Mouse (Mus musculus) cortical plate, adult 2 months (tissue): ENCODE measurements around the gene Ahnak. TPM values are rescaled to one million over a fixed set of nuclear protein-coding genes. Genes with fewer than 3 reads are reported as not detected.
"Not testable (repeated sequence)": the region's sequence is repeated elsewhere in the genome, so short reads cannot be mapped to it uniquely, and the experiment has no call there.

ENCODE experiments used
- H3K27ac ChIP-seq: fragments of 200-500 bp; 2 replicates; pipeline ENCODE4 v1.5.1; 2012; ENCODE audit warnings: low read length, control low read depth, inconsistent platforms; ENCODE audit not compliant: insufficient read depth
- H3K4me1 ChIP-seq: fragments of 200-500 bp; 2 replicates; pipeline ENCODE4 v1.6.1; 2011; ENCODE audit warnings: low read length; ENCODE audit not compliant: control insufficient read depth, insufficient read depth
- H3K4me3 ChIP-seq: fragments of 200-500 bp; 2 replicates; pipeline ENCODE4 v1.5.1; 2011; ENCODE audit warnings: mild to moderate bottlenecking, low read length, control low read depth; ENCODE audit not compliant: insufficient read depth
- CTCF ChIP-seq: fragments of 200-500 bp; IDR thresholded peaks from 2 replicates; pipeline ENCODE4 v1.5.1; 2011; ENCODE audit warnings: mild to moderate bottlenecking, control low read depth, low read length; ENCODE audit not compliant: insufficient read depth; ENCODE audit errors: extremely low read depth
- POLR2A ChIP-seq: fragments of 200-500 bp; IDR thresholded peaks from 2 replicates; pipeline ENCODE4 v1.6.1; 2011; ENCODE audit warnings: mild to moderate bottlenecking, low read length, control low read depth; ENCODE audit not compliant: insufficient read depth; ENCODE audit errors: extremely low read depth
- polyA plus RNA-seq: library from polyadenylated mRNA; depleted of rRNA; stranded (reverse); fragments of >200 nt; gene quantifications from 2 replicates; pipeline ENCODE4 v1.2.3, GENCODE M21; 2012

Ahnak gene
- polyA plus RNA-seq, 1 experiment = 7.7 TPM

GRCm38 (mm10) chr19:8966590-8967372 is 22.3 kb upstream of the Ahnak start, which contains the start of gene Eef1g:
TSS of gene Eef1g (plus strand) at chr19:8967041.
- H3K4me1 ChIP-seq = peaks cover 4% of the 10 kb centered on the region; the same call in 1 of the 2 replicates
- peak within 1 kb of the TSS; percentile 63 for H3K27ac ChIP-seq
- peak within 1 kb of the TSS; percentile 62 for H3K4me3 ChIP-seq
- peak; percentile 39; the same call in 1 of the 2 replicates for TF ChIP-seq POLR2A
- no peak for TF ChIP-seq CTCF

GRCm38 (mm10) chr19:8967373-8967743 is 21.7 kb upstream of the Ahnak start:
- peaks cover 2% of the 10 kb centered on the region; the same call in 1 of the 2 replicates for H3K4me1 ChIP-seq
- no peak for TF ChIP-seq CTCF
- no peak for TF ChIP-seq POLR2A
- H3K27ac ChIP-seq = no peak overlapping the region

GRCm38 (mm10) chr19:8967893-8968292 is 21.2 kb upstream of the Ahnak start:
- no peak for TF ChIP-seq CTCF
- no peak for TF ChIP-seq POLR2A
- Histone ChIP-seq H3K4me3 (peak overlapping the region; percentile 62), H3K27ac (no peak overlapping the region), H3K4me1 (peaks cover 2% of the 10 kb centered on the region; the same call in 1 of the 2 replicates)

More at GRCm38 (mm10) chr19:8967373-8967743, 21.7 kb upstream of the Ahnak start:
- peak overlapping the region; percentile 62 for H3K4me3 ChIP-seq

- H3K27ac ChIP-seq, H3K4me1 ChIP-seq, H3K4me3 ChIP-seq: not testable (repeated sequence)
These were observed 16.6 kb upstream of the Ahnak start for GRCm38 (mm10) chr19:8972491-8972890.

GRCm38 (mm10) chr19:8974638-8975037 is 14.4 kb upstream of the Ahnak start:
- Histone ChIP-seq H3K4me1 (no peaks in the 10 kb centered on the region), H3K4me3 (no peak overlapping the region), H3K27ac (no peak overlapping the region)
- TF ChIP-seq CTCF = no peak
- TF ChIP-seq POLR2A = no peak

- H3K27ac ChIP-seq = no peak overlapping the region
- TF ChIP-seq CTCF (no peak), POLR2A (no peak)
- H3K4me3 ChIP-seq = no peak overlapping the region
- no peaks in the 10 kb centered on the region for H3K4me1 ChIP-seq
These were observed 13.6 kb upstream of the Ahnak start for GRCm38 (mm10) chr19:8975491-8975890.

- Histone ChIP-seq H3K27ac (no peak overlapping the region), H3K4me1 (no peaks in the 10 kb centered on the region), H3K4me3 (no peak overlapping the region)
- TF ChIP-seq POLR2A = no peak
- TF ChIP-seq CTCF = peak; percentile 65
These were observed 12.5 kb upstream of the Ahnak start for GRCm38 (mm10) chr19:8976535-8976934.

- TF ChIP-seq POLR2A (no peak), CTCF (no peak)
- H3K4me3 ChIP-seq = no peak overlapping the region
- no peak overlapping the region for H3K27ac ChIP-seq
- peaks cover 6% of the 10 kb centered on the region for H3K4me1 ChIP-seq
These were observed 8.3 kb upstream of the Ahnak start for GRCm38 (mm10) chr19:8980771-8981170.

- peaks cover 6% of the 10 kb centered on the region for H3K4me1 ChIP-seq
- H3K27ac ChIP-seq = no peak overlapping the region
- no peak for TF ChIP-seq POLR2A
- no peak for TF ChIP-seq CTCF
- H3K4me3 ChIP-seq = no peak overlapping the region
These were observed 7.5 kb upstream of the Ahnak start for GRCm38 (mm10) chr19:8981450-8982168.

- Histone ChIP-seq H3K4me1 (peaks cover 6% of the 10 kb centered on the region), H3K4me3 (no peak overlapping the region), H3K27ac (no peak overlapping the region)
- TF ChIP-seq POLR2A (no peak), CTCF (no peak)
These were observed 6.6 kb upstream of the Ahnak start for GRCm38 (mm10) chr19:8982303-8983149.
